Mouse (Mus musculus): ENCODE results near the gene Bloc1s3.

- no peak for TF ChIP-seq CTCF (IDR thresholded peaks at IDR 0.05; ENCODE audit: low read depth)
- no peak for TF ChIP-seq EP300 (optimal IDR thresholded peaks at IDR 0.05)
These were observed 43.5 kb downstream of the Bloc1s3 start for GRCm38 (mm10) chr7:19464367-19465307.

All from stomach, postnatal 0 days (tissue).